Mouse (Mus musculus): ENCODE measurements at regions not wholly inside any gene's neighbourhood (a gene's known extent, or its start where the extent isn't known, plus 50 kb on each side); places are given as distances from the start of the nearest gene placed in this dataset.

DNA sequence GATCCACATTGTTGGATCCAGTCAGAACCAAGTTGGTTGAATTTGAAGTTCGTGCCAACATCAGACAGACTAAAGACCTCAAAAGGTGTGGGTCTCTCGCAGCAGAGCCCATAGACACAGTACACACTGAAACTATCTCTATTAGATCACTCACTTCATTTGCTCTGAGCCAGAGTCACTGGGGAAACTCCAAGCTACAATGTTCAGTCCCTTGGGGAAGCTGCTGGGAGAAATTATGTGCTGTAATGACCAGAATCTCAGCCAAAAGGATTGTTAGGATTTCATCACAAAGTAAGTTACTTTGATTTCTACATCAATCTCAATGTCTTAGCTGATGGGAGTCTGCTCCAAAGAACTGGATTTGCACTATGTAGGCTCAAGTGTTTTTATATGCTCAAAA lies 161.2 kb upstream of the Car8 start:
- DNase-seq, result no peak

GRCm38 (mm10) chr4:8399430-8399829 lies 160.6 kb upstream of the Car8 start:
- TF ChIP-seq CTCF (IDR thresholded peaks at IDR 0.05), result no peak
- intact Hi-C loops (cut with DNase I), result no loop called here
- H3K27ac ChIP-seq, result no peak overlapping the region

More for the DNA sequence above, 161.2 kb upstream of the Car8 start:
- no peak for TF ChIP-seq CTCF (IDR thresholded peaks at IDR 0.05)
- Histone ChIP-seq H3K27ac (no peak overlapping the region), H3K4me3 (no peak overlapping the region)
- intact Hi-C loops (cut with DNase I), result no loop called here

GRCm38 (mm10) chr4:8398969-8399368 lies 160.1 kb upstream of the Car8 start:
- no peak for DNase-seq
- intact Hi-C loops (cut with DNase I), result no loop called here

More at GRCm38 (mm10) chr4:8399430-8399829, 160.6 kb upstream of the Car8 start:
- no peak for DNase-seq
- H3K4me3 ChIP-seq, result no peak overlapping the region

DNA sequence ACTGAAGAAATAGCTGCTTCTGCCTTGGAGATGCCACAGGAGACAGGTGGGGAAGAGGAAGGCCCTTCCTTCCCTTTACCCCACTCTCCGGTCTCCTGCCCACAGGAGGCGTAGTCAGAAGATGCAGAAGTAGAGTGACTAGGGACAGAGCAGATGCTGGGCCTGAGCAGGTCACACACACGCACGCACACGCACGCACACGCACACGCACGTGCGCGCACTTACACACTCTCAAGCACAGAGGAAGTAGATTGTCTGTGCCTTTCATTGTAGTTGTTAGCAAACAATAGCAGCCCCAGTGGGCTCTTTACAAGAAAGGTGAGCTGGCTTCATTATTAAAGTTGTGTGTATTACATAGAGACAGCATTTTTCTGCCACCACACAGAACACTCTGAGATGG lies 144.3 kb upstream of the Car8 start:
- intact Hi-C loops (cut with DNase I), result loop anchor here (10.0 kb wide), 1 partner anchor 262 kb away; no protein-coding TSS in a partner anchor
- H3K27ac ChIP-seq, result no peak overlapping the region
- TF ChIP-seq CTCF (IDR thresholded peaks at IDR 0.05), result no peak
- no peak overlapping the region for H3K4me3 ChIP-seq
- DNase-seq, result no peak

More at GRCm38 (mm10) chr4:8398969-8399368, 160.1 kb upstream of the Car8 start:
- Histone ChIP-seq H3K4me3 (no peak overlapping the region), H3K27ac (no peak overlapping the region)
- no peak for TF ChIP-seq CTCF (IDR thresholded peaks at IDR 0.05)

DNA sequence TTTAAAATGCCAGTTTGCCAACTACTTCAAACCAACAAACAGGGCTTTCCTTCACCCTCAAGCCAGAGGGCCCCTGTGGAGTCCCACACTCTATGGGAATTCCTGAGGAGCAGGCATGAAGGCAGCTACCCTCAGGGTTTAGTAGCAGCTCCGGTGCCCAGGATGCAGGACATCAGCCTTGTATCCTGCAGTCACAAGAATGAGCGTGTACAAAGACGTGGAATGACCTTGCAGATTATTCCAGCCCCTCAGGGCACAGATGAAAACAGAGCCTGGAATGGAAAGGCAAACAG lies 143.2 kb upstream of the Car8 start:
- no peak overlapping the region for H3K27ac ChIP-seq
- H3K4me3 ChIP-seq, result no peak overlapping the region
- DNase-seq, result no peak
- intact Hi-C loops (cut with DNase I), result loop anchor here (10.0 kb wide), 1 partner anchor 263 kb away; no protein-coding TSS in a partner anchor
- TF ChIP-seq CTCF (IDR thresholded peaks at IDR 0.05), result no peak

DNA sequence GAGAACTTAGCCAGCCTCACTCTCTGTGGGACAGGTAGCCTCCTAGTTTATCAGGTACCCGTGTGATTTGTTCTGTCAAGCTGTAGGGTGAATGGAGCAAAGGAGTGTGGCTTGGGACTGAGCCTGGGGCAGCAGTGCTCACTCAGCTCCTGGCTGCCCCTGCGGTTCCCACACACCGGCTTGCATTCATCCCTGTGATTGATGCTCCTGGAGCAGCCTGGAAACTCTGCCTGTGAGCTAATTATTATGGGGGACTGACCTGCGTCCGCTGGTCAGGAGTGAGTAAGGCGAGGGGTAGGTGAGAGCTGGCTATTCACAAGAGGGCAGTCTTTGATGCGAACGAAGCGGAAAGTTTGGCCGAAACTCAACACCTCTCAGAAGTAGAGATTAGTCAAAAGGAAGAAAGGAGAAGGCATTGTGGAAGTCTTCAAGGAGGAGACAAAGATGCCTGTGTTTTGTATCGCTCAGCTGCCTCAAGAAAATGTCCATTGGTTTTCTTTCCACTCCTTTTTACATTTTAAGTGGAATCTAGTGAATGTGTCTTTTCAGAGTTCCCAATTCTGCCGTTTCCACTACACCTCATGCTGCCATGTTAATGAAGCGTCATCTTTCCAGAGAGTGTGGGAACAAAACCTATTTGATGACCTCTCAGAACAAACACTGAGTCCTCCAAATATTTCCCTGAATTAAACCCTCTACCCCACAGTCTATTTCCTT lies 142.7 kb upstream of the Car8 start:
- no peak overlapping the region for H3K27ac ChIP-seq
- no peak for DNase-seq
- intact Hi-C loops (cut with DNase I), result loop anchor here (10.0 kb wide), 1 partner anchor 263 kb away; no protein-coding TSS in a partner anchor
- TF ChIP-seq CTCF (IDR thresholded peaks at IDR 0.05), result no peak
- H3K4me3 ChIP-seq, result no peak overlapping the region

- H3K4me3 ChIP-seq, result no peak overlapping the region
- TF ChIP-seq CTCF (IDR thresholded peaks at IDR 0.05), result peak; percentile 82
Measured at GRCm38 (mm10) chr4:8380711-8381338, 142.0 kb upstream of the Car8 start.

GRCm38 (mm10) chr4:8374737-8375489 lies 136.1 kb upstream of the Car8 start:
- H3K27ac ChIP-seq, result no peak overlapping the region
- intact Hi-C loops (cut with DNase I), result loop anchor here (10.0 kb wide), 1 partner anchor 720 kb away; no protein-coding TSS in a partner anchor
- no peak for DNase-seq
- H3K4me3 ChIP-seq, result no peak overlapping the region
- TF ChIP-seq CTCF (IDR thresholded peaks at IDR 0.05), result no peak

More at GRCm38 (mm10) chr4:8380711-8381338, 142.0 kb upstream of the Car8 start:
- H3K27ac ChIP-seq, result no peak overlapping the region
- DNase-seq, result peak; percentile 33
- intact Hi-C loops (cut with DNase I), result loop anchor here (10.0 kb wide), 1 partner anchor 264 kb away; no protein-coding TSS in a partner anchor

GRCm38 (mm10) chr4:8374061-8374460 lies 135.2 kb upstream of the Car8 start:
- no peak overlapping the region for H3K4me3 ChIP-seq
- no peak for TF ChIP-seq CTCF (IDR thresholded peaks at IDR 0.05)
- DNase-seq, result no peak
- no peak overlapping the region for H3K27ac ChIP-seq
- intact Hi-C loops (cut with DNase I), result loop anchor here (10.0 kb wide), 1 partner anchor 721 kb away; no protein-coding TSS in a partner anchor

DNA sequence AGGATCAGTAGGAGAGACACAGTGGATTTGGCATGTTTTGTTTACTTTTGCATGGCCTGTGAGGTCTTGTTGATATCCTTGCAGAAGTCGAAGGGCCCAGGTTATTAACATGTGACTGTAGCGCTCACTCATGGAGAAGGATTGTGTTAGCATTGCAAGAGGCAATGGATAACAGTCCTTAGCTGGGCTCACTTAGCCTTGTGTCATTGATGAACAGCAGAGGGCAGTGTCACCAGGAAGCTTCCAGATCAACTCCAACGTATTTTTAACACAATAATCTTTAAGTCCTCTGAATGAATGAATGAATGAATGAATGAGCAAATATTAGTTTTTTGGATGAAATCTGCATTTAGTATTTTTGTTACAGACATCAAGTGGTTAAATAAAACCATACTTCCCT lies 133.2 kb upstream of the Car8 start:
- intact Hi-C loops (cut with DNase I), result loop anchor here (10.0 kb wide), 1 partner anchor 723 kb away; no protein-coding TSS in a partner anchor
- peak; percentile 39 for TF ChIP-seq CTCF (IDR thresholded peaks at IDR 0.05)
- H3K4me3 ChIP-seq, result no peak overlapping the region
- H3K27ac ChIP-seq, result no peak overlapping the region
- no peak for DNase-seq

GRCm38 (mm10) chr4:8370786-8371185 lies 131.9 kb upstream of the Car8 start:
- no peak overlapping the region for H3K4me3 ChIP-seq
- TF ChIP-seq CTCF (IDR thresholded peaks at IDR 0.05), result no peak
- intact Hi-C loops (cut with DNase I), result loop anchor here (10.0 kb wide), 1 partner anchor 724 kb away; no protein-coding TSS in a partner anchor
- H3K27ac ChIP-seq, result no peak overlapping the region
- no peak for DNase-seq

- intact Hi-C loops (cut with DNase I), result loop anchor here (5.0 to 10.0 kb wide), 3 partner anchors 165 to 1803 kb away; no protein-coding TSS in a partner anchor
- no peak for DNase-seq
- no peak overlapping the region for H3K27ac ChIP-seq
- H3K4me3 ChIP-seq, result no peak overlapping the region
- peak; percentile 65 for TF ChIP-seq CTCF (IDR thresholded peaks at IDR 0.05)
Measured at GRCm38 (mm10) chr4:8367487-8368276, 128.8 kb upstream of the Car8 start.
